Mouse (Mus musculus) liver, embryonic 16.5 days (tissue): ENCODE measurements around the gene Slc25a40. TPM values are rescaled to one million over a fixed set of nuclear protein-coding genes. Genes with fewer than 3 reads are reported as not detected.

Experiments
- ATAC-seq: fragments of 200-750 bp; cut with Nextera tagmentation; 2 replicates; pipeline ENCODE4 v1.8.0; 2017; ENCODE audit warnings: low read depth, mild to moderate bottlenecking, moderate number of reproducible peaks, moderate library complexity
- H3K27ac ChIP-seq: fragments of 300-500 bp; sonication (generic); 2 replicates; pipeline ENCODE4 v1.5.1; 2014; ENCODE audit warnings: mild to moderate bottlenecking, low read length
- H3K27me3 ChIP-seq: fragments of 300-500 bp; sonication (generic); 2 replicates; pipeline ENCODE4 v1.6.1; 2014; ENCODE audit warnings: low read depth, low read length, mixed read lengths; ENCODE audit not compliant: control insufficient read depth, insufficient read depth
- H3K36me3 ChIP-seq: fragments of 300-500 bp; sonication (generic); 2 replicates; pipeline ENCODE4 v1.6.1; 2014; ENCODE audit warnings: mild to moderate bottlenecking; ENCODE audit not compliant: control insufficient read depth, insufficient read depth
- H3K4me1 ChIP-seq: fragments of 300-500 bp; sonication (generic); 2 replicates; pipeline ENCODE4 v1.6.1; 2014; ENCODE audit warnings: low read depth, low read length, mixed read lengths; ENCODE audit not compliant: control insufficient read depth
- H3K4me2 ChIP-seq: fragments of 300-500 bp; sonication (generic); 2 replicates; pipeline ENCODE4 v1.6.1; 2014; ENCODE audit warnings: low read depth, low read length, mixed read lengths
- H3K4me3 ChIP-seq: fragments of 300-500 bp; sonication (generic); 2 replicates; pipeline ENCODE4 v1.5.1; 2014; ENCODE audit warnings: low read depth, mild to moderate bottlenecking, low read length
- H3K9ac ChIP-seq: fragments of 300-500 bp; sonication (generic); 2 replicates; pipeline ENCODE4 v1.6.1; 2014; ENCODE audit warnings: low read depth, low read length
- H3K9me3 ChIP-seq: fragments of 300-500 bp; sonication (generic); replicated peaks from 2 replicates; pipeline ENCODE4 v1.6.1; 2016; ENCODE audit warnings: low read length; ENCODE audit not compliant: control insufficient read depth
- WGBS: fragments of 180-500 bp; shearing (Covaris S2); extraction: QIAGEN DNeasy Blood & Tissue Kit; methylation state at CpG from one replicate; pipeline ENCODE4 v1.1.7; 2014; ENCODE audit not compliant: insufficient replicate concordance; 5-methylcytosine and 5-hydroxymethylcytosine counted together
- polyA plus RNA-seq: library from polyadenylated mRNA; unstranded; fragments of >200 nt; fragmentation: Nextera tagmentation; extraction: Ambion mirVana; gene quantifications from 2 replicates; pipeline ENCODE4 v1.2.1, GENCODE M21; 2015

Slc25a40 gene
- polyA plus RNA-seq, 1 experiment from 2014 or later = 3.0 TPM

DNA sequence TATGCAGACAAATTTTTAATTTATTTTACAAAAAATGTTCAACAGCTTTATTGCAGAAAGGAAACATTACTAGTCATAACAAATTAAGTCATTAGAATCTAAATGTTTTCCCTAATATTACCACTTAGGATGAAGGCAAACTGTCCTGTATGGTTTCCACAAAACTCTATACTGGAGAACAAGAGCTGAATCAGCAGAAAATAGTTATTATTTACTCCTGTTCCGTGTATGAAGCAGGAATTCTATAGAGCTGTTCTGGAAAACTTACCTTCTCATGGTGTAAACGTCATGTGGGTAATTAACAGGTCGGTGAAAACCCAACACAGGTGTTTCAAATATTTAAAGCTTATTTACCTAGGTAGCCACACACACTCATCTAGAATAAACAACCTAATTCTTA lies 1.2 kb upstream of the Slc25a40 start:
- H3K4me2 ChIP-seq = peak overlapping the region; percentile 87
- no peaks in the 10 kb centered on the region for H3K27me3 ChIP-seq
- no peaks in the 10 kb centered on the region for H3K9me3 ChIP-seq
- H3K9ac ChIP-seq = peak overlapping the region; percentile 97
- H3K27ac ChIP-seq = no peak overlapping the region
- ATAC-seq = no peak
- H3K4me3 ChIP-seq = peak overlapping the region; percentile 98
- 10% methylated on average over 3 of the region's 3 CpGs for WGBS
- peaks cover 16% of the 10 kb centered on the region for H3K36me3 ChIP-seq
- peaks cover 12% of the 10 kb centered on the region for H3K4me1 ChIP-seq

DNA sequence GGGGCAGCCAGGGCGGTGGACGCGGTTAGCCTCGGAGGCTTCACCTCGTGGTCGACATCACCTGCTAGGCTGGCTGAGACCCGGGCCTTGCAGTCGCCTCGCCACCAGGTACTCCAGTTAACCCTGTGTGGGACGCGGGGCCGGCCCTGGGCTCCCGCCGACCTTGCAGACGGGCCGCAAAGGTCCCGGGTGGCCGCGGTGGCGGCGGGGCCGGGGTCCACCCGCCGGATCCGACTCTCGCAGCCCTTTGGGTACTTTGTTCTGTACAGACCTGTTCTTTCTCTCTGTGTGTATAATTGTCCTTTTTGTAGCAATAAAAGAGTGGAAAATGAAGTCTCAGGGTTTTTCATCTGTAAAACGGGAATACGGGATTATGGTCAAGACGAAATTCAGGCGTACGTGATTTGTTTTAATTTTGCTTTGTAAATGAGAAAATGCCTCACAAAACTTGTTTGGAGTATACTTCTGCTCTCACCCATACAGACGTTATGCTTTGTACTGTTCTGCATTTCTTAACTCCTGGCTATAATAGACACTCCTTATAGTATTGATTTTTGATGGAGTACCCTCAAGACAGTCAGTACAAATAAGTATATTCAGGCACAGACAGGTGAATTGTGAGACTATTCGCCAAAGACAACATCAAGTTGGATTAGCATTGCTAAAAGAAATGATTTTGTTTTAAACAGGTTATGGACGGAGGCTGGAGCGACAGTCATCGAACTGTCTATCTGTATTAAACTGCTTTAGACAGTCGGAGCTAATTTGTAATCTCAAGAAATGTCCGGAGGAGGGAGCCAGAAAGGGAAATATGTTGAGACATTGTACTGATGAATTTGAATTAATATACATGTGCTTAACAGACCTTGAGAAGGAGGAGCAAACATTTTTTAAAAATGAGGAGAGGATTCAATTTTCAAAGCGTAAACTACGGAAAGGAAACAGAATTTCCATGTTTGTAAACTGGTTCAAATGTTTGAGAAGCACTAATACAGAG lies 580 bp downstream of the Slc25a40 start:
- Histone ChIP-seq H3K9ac (peak overlapping the region; percentile 73), H3K4me2 (peak overlapping the region; percentile 87), H3K36me3 (peaks cover 8% of the 10 kb centered on the region), H3K27ac (peak overlapping the region; percentile 44), H3K4me1 (peaks cover 12% of the 10 kb centered on the region), H3K27me3 (no peaks in the 10 kb centered on the region), H3K4me3 (peak overlapping the region; percentile 98), H3K9me3 (no peaks in the 10 kb centered on the region)
- WGBS = 1% methylated on average over 40 of the region's 40 CpGs
- ATAC-seq = peak; percentile 53

DNA sequence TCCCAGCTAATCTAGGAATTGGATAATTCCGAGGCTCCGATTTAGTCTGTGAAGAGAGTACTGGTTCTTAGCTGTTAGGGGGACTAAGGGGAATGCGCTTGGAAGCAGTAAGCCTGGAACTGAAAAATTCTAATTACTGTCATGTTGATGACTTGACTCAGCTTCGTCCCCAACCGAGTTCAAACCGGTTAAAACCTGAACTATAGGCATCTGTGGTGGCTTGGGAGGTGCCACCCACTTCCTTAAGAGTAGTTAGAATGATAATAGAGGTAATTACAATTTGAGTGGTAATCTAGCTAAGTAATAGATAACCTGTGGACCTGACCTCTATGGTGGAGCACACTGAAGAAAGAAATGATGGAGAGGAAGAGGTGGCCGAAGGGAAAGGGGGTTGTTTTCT lies 1.5 kb downstream of the Slc25a40 start:
- Histone ChIP-seq H3K27me3 (no peaks in the 10 kb centered on the region), H3K4me3 (peak overlapping the region; percentile 98), H3K9me3 (no peaks in the 10 kb centered on the region), H3K9ac (peak overlapping the region; percentile 73), H3K4me1 (peaks cover 12% of the 10 kb centered on the region), H3K36me3 (peaks cover 8% of the 10 kb centered on the region), H3K27ac (peak overlapping the region; percentile 44), H3K4me2 (peak overlapping the region; percentile 87)
- no peak for ATAC-seq
- WGBS = 26% methylated on average over 7 of the region's 7 CpGs

DNA sequence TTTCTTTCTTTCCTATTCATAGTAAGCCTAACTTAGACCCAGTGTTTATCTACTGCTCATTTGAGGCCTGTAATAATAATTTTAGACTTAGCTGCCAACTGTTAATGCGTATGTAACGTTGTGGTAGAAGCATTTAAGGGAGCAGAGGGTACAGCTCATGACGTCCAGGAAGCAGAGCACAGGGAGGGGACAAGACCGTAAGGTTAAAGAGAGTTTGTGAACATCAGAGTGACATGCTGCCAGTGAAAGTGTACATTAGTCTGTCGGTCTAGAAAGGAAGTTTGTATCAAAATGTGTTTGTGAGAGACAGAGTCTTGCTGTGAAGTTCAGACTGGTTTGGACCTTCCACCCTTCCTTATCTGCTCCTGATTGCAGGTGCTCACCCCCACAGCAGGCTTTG lies 3.2 kb downstream of the Slc25a40 start:
- Histone ChIP-seq H3K4me3 (no peak overlapping the region), H3K27me3 (no peaks in the 10 kb centered on the region), H3K36me3 (0 out of 2 replicates have a peak, but pooled peaks cover 1% of the 10 kb centered on the region), H3K4me2 (no peak overlapping the region), H3K9ac (no peak overlapping the region), H3K9me3 (no peaks in the 10 kb centered on the region), H3K4me1 (peaks cover 11% of the 10 kb centered on the region), H3K27ac (no peak overlapping the region)
- ATAC-seq = no peak
- 47% methylated on average over 5 of the region's 5 CpGs for WGBS

DNA sequence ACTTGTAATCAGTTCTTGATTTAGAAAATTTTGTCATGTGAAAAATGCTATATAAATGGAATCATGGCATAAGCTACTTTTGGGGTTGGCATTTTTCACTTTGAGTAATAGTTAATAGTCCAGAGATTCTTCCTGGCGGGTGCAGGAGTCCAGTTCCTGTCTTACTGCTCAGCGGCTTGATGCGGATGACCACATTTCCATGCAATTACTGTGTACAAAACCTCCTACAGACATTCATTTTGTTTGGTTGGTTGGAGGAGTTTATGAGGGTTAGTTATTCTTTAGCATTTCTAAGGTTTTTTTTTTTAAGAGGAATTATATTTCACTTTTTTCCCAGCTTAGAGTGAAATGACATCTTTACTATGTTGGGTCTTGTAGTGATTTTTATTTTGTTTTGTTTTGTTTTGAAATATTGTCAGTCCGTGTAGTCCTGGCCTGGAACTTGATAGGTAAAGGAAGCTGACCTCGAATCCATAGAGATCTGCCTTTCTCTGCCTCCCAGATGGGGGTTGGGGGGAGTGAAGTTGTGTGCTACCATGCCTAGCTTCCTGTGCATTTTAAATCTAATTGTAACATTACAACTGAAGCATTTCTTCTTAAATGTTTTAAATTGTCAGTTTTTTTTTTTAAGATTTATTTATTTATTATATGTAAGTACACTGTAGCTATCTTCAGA lies 15.0 kb downstream of the Slc25a40 start:
- 80% methylated on average over 5 of the region's 5 CpGs for WGBS
- Histone ChIP-seq H3K4me2 (no peak overlapping the region), H3K4me3 (no peak overlapping the region), H3K9me3 (no peaks in the 10 kb centered on the region), H3K9ac (no peak overlapping the region), H3K4me1 (no peaks in the 10 kb centered on the region), H3K27me3 (no peaks in the 10 kb centered on the region), H3K27ac (no peak overlapping the region), H3K36me3 (no peaks in the 10 kb centered on the region)
- ATAC-seq = no peak

DNA sequence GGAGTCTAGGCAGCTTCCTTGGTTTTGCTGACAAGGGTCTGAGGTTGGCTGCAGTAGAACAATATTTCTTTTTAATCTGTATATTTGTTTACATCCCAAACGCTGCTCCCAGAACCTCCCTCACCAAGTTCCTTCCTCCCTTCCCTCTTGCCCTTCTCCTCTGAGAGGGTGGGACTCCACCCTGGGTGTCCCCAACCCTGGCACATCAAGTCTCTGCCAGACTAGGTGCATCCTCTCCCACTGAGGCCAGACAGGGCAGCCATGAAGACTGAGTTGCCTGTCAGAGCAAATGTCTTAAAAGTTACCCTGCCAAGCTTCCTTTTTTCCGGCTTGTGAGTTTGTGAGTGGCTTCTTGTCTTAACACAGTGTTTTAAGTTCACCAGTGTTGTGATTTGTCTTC lies 16.4 kb downstream of the Slc25a40 start:
- Histone ChIP-seq H3K36me3 (no peaks in the 10 kb centered on the region), H3K27ac (no peak overlapping the region), H3K4me1 (no peaks in the 10 kb centered on the region), H3K9ac (no peak overlapping the region), H3K9me3 (no peaks in the 10 kb centered on the region), H3K4me2 (no peak overlapping the region), H3K27me3 (no peaks in the 10 kb centered on the region), H3K4me3 (no peak overlapping the region)
- no peak for ATAC-seq
- WGBS = 59% methylated on average over 2 of the region's 2 CpGs

DNA sequence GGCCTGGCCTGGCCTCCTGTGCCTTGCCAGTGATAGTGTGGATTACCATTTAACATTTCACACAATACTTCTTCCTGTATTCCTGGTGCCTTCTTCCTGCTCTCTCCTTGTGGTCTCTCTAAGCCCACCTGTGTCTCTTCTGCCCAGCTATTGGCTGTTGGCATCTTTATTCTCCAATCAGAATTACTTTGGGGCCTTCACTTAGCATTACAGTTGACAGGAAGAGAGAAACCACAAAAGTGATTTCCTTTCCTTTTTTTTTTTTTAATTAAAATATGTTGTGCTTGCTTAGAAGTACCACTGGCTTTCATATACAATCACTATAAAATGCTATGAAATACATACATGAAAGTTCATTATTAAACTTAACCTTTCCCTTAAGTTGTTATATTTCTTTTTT lies 32.9 kb downstream of the Slc25a40 start:
- no peak for ATAC-seq
- Histone ChIP-seq H3K4me3 (no peak overlapping the region), H3K36me3 (no peaks in the 10 kb centered on the region), H3K9ac (no peak overlapping the region), H3K4me2 (no peak overlapping the region), H3K27me3 (no peaks in the 10 kb centered on the region), H3K4me1 (no peaks in the 10 kb centered on the region), H3K27ac (no peak overlapping the region), H3K9me3 (no peaks in the 10 kb centered on the region)

DNA sequence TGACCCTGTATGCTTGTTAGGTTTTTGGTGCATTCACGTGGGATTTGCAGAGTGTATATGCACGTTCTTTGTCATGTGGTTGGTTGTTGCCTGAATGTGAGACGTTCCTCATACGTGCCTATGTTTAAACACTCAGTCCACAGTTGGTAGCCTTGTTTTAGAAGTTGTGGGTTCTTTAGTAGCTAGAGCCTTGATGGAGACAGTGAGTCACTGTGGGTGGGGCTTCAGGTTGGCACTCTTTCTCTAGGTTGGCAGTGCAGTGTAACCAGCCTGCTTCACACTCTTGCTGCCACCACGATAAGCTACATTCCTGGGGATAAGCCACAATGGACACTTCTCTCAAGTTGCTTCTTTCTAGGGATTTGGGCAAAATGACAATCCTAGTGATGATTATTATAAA lies 33.9 kb downstream of the Slc25a40 start:
- Histone ChIP-seq H3K4me3 (no peak overlapping the region), H3K36me3 (no peaks in the 10 kb centered on the region), H3K27ac (no peak overlapping the region), H3K9me3 (no peaks in the 10 kb centered on the region), H3K4me2 (no peak overlapping the region), H3K9ac (no peak overlapping the region), H3K4me1 (no peaks in the 10 kb centered on the region), H3K27me3 (no peaks in the 10 kb centered on the region)
- WGBS = 82% methylated on average over 5 of the region's 5 CpGs
- no peak for ATAC-seq
